Mouse (Mus musculus): Measurements from ENCODE around the gene Eif4b.

Eif4b gene

DNA sequence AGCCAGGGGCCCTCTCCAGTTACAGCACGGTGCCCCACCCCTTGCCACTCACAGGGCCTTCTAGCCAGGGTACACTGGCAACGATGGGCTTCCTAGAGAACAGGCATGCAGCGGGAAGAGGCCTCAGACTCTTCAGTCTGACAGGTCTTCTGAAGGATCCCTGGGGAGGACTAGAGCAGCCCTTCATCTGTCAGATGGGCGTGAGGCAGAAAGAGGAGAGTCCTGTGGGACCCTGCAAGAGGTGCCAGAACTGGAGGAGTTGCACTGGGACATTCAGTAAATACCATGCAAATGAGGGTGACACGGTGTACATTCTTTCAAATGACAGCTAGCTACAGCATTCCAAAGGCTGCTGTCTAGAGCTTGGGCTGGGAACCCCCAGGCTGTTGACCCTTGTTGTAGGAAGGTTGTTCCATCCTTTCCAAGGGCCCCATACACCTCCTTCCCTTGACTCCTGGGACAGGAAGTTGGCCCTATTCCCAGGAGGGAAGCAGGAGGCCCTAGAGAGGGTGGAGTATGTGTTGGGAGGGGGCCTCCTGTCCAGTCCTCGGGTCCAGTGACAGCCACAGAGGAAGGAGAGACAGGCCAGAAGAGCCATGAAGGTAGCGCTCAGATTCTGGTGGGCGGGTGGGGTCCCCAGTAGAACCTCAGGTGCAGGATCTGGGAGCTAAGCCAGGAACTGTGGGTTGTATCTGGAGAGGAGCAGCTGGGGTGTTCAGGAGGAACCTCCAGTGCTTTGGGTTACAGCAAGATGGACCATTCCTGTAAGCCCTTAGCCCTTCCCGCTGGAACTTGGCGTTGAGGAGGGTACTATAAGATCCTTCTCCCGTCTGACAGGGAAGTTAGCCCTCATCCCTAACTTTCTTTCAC lies 28.3 kb downstream of the Eif4b start:
- no peak for DNase-seq (ENCODE audit: low read depth, low spot score)

DNA sequence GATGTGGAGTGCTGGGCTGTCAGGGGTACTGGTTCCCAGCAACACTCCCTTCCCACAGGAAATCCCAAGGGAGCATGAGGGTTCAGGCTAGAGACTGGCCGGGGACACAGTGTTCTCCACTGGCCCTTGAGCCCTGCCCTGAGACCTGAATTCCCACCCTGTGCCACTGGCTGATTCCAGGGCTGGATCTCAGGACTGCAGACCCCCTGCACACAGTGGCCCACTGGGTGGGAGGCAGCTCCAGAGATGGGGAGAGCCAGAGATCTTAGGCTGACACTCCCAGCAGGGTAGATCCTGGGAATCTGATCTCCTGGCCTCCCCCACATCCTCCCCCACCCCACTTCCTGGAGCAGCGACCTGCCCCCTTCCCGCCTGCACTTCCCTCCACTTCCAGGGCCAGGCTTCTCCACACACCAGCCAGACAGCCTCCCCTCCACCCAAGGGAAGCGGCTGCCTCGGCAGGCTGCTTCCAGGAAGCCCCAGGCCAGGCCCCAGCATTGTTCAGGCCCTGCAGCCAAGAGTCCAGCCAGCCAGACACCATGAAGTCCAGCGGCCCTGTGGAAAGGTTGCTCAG lies 29.1 kb downstream of the Eif4b start:
- no peak for DNase-seq (ENCODE audit: low read depth, low spot score)

- DNase-seq (ENCODE audit: low read depth, low spot score) = peak; percentile 52
Measured at GRCm38 (mm10) chr15:102103371-102103946, 29.9 kb downstream of the Eif4b start.

- peak; percentile 46 for DNase-seq (ENCODE audit: low read depth, low spot score)
Measured at GRCm38 (mm10) chr15:102103947-102104555, 30.5 kb downstream of the Eif4b start.

DNA sequence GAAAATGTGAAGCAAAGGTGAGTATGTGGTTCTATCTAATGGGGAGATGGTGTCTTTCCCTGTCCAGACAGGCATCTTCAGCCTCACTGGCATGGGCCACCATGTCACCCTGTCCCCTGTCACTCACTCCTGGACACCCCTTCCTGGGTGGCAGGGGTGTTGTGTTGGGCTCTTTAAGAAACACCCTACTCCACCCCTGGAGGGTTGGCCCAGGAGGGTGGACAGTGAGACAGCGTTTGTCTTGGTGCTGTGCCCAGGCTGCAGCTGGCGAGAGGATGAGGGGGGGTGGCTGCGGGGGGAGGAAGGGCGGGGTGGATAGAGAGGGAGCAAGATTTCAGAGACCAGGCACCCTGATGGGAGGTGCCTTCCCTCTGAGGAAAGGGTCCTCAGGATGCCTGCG lies 31.8 kb downstream of the Eif4b start:
- DNase-seq (ENCODE audit: low read depth, low spot score) = no peak

- DNase-seq (ENCODE audit: low read depth, low spot score) = peak; percentile 74
Measured at GRCm38 (mm10) chr15:102105764-102106730, 32.5 kb downstream of the Eif4b start.

DNA sequence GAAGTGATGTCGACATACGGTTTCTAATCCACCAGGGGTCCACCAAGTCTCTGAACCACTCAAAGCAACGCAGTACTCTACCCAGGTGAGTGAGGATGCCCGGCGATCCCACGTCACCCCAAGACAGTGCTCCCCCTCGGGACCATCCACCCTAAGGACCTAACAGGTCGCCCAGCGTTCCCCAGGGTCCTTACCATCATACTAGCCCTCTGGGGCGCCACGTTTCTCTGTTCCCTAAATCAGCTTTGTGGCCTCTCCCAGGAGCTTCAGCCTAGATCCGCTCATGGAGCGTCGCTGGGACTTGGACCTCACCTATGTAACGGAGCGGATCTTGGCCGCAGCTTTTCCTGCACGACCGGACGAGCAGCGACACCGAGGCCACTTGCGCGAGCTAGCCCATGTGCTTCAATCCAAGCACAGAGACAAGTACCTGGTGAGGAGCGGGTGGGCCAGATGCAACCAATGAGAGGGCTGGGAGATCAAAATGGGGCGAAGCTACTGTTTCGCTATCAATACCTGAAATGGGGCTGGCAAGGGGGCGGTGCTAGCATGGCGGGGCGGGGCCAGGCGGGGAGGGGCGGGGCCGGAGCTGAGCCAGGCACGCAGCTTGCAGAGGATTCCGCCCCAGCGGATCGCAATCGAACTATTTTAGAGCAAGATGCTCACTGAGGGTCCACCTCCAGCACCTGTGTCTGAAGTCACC lies 33.3 kb downstream of the Eif4b start:
- DNase-seq (ENCODE audit: low read depth, low spot score) = peak; percentile 74

DNA sequence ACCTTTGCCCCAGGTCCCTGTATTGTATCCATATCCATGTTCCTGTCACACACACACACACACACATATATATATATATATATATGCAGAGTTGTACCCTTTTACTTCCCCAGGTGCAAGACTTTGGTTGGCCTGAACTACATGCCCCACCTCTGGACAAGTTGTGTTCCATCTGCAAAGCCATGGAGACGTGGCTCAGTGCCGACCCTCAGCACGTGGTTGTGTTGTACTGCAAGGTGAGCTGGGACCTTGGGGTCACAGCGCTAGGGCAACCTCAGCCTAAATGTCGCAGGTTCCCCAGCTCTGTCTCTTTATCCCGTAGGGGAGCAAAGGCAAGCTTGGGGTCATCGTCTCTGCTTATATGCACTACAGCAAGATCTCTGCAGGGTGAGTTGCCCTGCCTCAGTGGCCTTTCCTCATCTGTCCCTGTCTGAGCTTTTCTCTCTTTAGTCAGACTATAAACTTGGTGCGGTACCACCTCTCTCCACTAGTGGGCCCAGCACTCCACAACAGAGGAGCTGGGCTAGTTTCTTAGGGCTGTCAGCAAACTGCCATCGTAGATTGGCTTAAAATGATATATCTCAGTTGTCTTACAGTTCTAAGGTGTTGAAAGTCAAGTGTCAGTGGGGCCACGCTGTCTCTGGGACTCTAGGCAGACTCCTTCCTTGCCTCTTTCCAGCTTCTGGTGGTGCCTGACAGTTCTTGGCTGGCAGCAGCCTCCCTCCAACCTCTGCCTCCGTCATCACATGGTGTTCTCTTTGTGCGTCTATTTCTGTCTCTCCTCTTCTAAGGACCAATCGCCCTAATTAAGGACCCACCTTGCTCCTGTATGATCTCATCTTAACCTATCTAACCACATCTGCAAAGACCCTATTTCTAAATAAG lies 34.4 kb downstream of the Eif4b start:
- peak; percentile 84 for DNase-seq (ENCODE audit: low read depth, low spot score)

- peak; percentile 87 for DNase-seq (ENCODE audit: low read depth, low spot score)
Measured at GRCm38 (mm10) chr15:102108651-102109525, 35.3 kb downstream of the Eif4b start.

- no peak for DNase-seq (ENCODE audit: low read depth, low spot score)
Measured at GRCm38 (mm10) chr15:102110271-102110670, 36.7 kb downstream of the Eif4b start.

DNA sequence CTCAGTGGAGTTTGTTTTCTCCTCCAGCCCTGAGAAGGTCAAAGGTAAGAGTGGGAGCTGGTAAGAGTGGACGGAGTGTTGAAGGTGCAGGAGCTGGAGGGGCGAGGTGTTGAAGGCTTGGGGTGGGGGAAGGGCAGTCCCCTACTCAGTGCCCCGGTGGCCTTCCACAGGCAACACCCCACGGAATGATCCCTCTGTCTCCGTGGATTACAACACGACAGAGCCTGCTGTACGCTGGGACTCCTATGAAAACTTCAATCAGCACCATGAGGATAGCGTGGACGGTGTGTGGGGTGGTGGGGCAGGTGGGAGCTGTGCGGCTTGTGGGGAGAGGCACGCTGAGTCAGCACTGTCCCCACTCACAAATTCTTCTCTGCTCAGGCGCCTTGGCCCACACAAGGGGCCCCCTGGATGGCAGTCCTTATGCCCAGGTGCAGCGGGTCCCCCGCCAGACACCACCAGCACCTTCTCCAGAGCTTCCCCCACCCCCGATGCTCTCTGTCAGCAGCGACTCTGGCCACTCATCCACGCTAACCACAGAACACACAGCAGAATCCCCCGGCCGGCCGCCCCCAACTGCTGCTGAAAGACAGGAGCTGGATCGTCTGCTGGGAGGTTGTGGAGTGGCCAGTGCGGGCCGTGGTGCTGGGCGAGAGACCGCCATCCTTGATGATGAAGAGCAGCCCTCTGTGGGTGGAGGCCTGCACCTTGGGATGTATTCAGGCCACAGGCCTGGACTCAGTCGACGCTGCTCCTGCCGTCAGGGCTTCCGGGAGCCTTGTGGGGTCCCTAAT lies 37.3 kb downstream of the Eif4b start:
- no peak for DNase-seq (ENCODE audit: low read depth, low spot score)

- no peak for DNase-seq (ENCODE audit: low read depth, low spot score)
Measured at GRCm38 (mm10) chr15:102111495-102111829, 37.9 kb downstream of the Eif4b start.

- no peak for DNase-seq (ENCODE audit: low read depth, low spot score)
Measured at GRCm38 (mm10) chr15:102112181-102112580, 38.6 kb downstream of the Eif4b start.

GRCm38 (mm10) chr15:102112827-102113226 lies 39.3 kb downstream of the Eif4b start:
- DNase-seq (ENCODE audit: low read depth, low spot score) = no peak

GRCm38 (mm10) chr15:102113674-102114073 lies 40.1 kb downstream of the Eif4b start:
- no peak for DNase-seq (ENCODE audit: low read depth, low spot score)

- DNase-seq (ENCODE audit: low read depth, low spot score) = no peak
Measured at GRCm38 (mm10) chr15:102114651-102115260, 41.2 kb downstream of the Eif4b start.

DNA sequence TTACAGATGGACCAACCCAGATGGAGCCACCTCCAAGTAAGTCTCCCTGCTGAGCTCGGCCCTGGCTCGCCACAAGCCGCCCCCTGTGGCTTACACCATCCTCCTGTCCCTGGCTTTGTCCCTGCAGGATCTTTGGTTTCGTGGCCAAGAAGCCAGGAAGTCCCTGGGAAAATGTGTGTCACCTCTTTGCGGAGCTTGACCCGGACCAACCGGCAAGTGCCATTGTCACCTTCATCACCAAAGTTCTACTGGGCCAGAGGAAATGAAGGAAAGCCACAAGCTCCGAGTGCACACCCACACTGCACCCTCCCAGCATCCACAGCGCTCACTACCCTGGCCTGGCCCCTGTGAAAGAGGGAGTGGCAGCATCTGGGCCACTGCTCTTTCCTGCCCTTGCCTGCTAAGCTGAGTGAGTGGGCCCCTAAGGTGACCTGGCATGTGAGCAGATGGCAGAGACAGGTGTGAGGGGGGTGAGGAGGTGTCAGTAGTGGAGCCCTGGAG lies 42.2 kb downstream of the Eif4b start:
- no peak for DNase-seq (ENCODE audit: low read depth, low spot score)

Data from R1 (cell line).